16 mouse cellular contexts compared by ENCODE assay signal in genomic region chr9:31225808-31226207, GRCm38 (mm10). TPM values are rescaled to one million over a fixed set of nuclear protein-coding genes. Genes with fewer than 3 reads are reported as not detected.
DNase-seq lines count a peak whose midpoint lies in the region; ATAC-seq and TF ChIP-seq lines count a peak whose summit lies in the region.
"Had no signal": no experiment of that assay in that cellular context is flagged by ENCODE, and none has a peak within 500 bp of the region (broad histone marks: within the 10 kb centered on the region; RNA-seq: fewer than 3 reads in every experiment).

No protein-coding gene starts in this region.

- H3K27me3 ChIP-seq in liver, embryonic 13.5 days, result peaks cover 10% of the 10 kb centered on the region
- H3K27me3 ChIP-seq in liver, postnatal 0 days (ENCODE audit: insufficient read depth, low read length), result no peaks in the 10 kb centered on the region
- H3K27me3 ChIP-seq in heart, embryonic 15.5 days, result no peaks in the 10 kb centered on the region
- H3K27me3 ChIP-seq in kidney, adult 2 months (replicated peaks; ENCODE audit: control insufficient read depth, insufficient read depth, low read length), result no peaks in the 10 kb centered on the region
- H3K27me3 ChIP-seq: hindbrain, embryonic 13.5 days; Patski had no signal

- H3K4me1 ChIP-seq in liver, embryonic 13.5 days (replicated peaks), result peaks cover 37% of the 10 kb centered on the region
- no peaks in the 10 kb centered on the region for H3K4me1 ChIP-seq in liver, postnatal 0 days (ENCODE audit: insufficient read depth)
- H3K4me1 ChIP-seq in heart, embryonic 15.5 days (replicated peaks), result peaks cover 12% of the 10 kb centered on the region
- 0 out of 2 replicates have a peak, but pooled peaks cover 2% of the 10 kb centered on the region for H3K4me1 ChIP-seq in kidney, adult 2 months (ENCODE audit: control insufficient read depth, insufficient read depth, low read length)
- H3K4me1 ChIP-seq: hindbrain, embryonic 13.5 days had no signal

- no peak overlapping the region for H3K4me2 ChIP-seq in liver, embryonic 13.5 days
- no peak overlapping the region for H3K4me2 ChIP-seq in liver, postnatal 0 days (ENCODE audit: low read depth, low read length)
- H3K4me2 ChIP-seq in heart, embryonic 15.5 days, result no peak overlapping the region
- H3K4me2 ChIP-seq: hindbrain, embryonic 13.5 days had no signal

- WGBS in liver, embryonic 13.5 days (ENCODE audit: insufficient replicate concordance), result 79% methylated on average over 11 of the region's 11 CpGs
- 76% methylated on average over 11 of the region's 11 CpGs for WGBS in liver, postnatal 0 days (ENCODE audit: insufficient replicate concordance)
- WGBS in heart, embryonic 15.5 days, result 53% methylated on average over 11 of the region's 11 CpGs
- 82% methylated on average over 11 of the region's 11 CpGs for WGBS in kidney, adult 2 months

- H3K4me3 ChIP-seq in liver, embryonic 13.5 days (replicated peaks), result no peak overlapping the region
- H3K4me3 ChIP-seq in liver, postnatal 0 days (ENCODE audit: low read depth, low read length), result no peak overlapping the region
- no peak overlapping the region for H3K4me3 ChIP-seq in heart, embryonic 15.5 days
- no peak overlapping the region for H3K4me3 ChIP-seq in kidney, adult 2 months (ENCODE audit: insufficient read depth, low read depth, low read length)
- H3K4me3 ChIP-seq: hindbrain, embryonic 13.5 days had no signal

- TF ChIP-seq EP300 in liver, postnatal 0 days (IDR thresholded peaks at IDR 0.05; ENCODE audit: low read depth), result no peak

- ATAC-seq in liver, embryonic 13.5 days (ENCODE audit: low read depth), result no peak
- no peak for ATAC-seq in liver, postnatal 0 days
- 0 out of 2 replicates have a peak, but pooled peaks have one; percentile 53 for ATAC-seq in heart, embryonic 15.5 days (replicated peaks; ENCODE audit: insufficient number of reproducible peaks, insufficient read depth, low FRiP score, low read depth)
- ATAC-seq: midbrain, embryonic 16.5 days; Patski had no signal

- DNase-seq in gastrocnemius, adult 18-20 months (ENCODE audit: low spot score), result peak; percentile 75
- DNase-seq in gastrocnemius, postnatal 4 days (ENCODE audit: low spot score in 2 of 2), result no peak
- DNase-seq in liver, embryonic 13.5 days, result no peak
- no peak for DNase-seq in liver, postnatal 0 days
- peak; percentile 42 for DNase-seq in right cerebral cortex, postnatal 14 days
- DNase-seq in kidney, adult 2 months, result no peak
- no peak for DNase-seq in adrenal gland, postnatal 4 days (ENCODE audit: low spot score in 2 of 2)
- DNase-seq: adrenal gland, adult 8-10 months; cerebellum, adult 11 months; kidney, adult 8-10 months; lung, postnatal 36 days; thymus, postnatal 14 days had no signal

- no peak for TF ChIP-seq POLR2A in kidney, adult 2 months (IDR thresholded peaks at IDR 0.05; ENCODE audit: low read depth, low read length)

- H3K9me3 ChIP-seq in liver, embryonic 13.5 days (replicated peaks), result no peaks in the 10 kb centered on the region
- no peaks in the 10 kb centered on the region for H3K9me3 ChIP-seq in liver, postnatal 0 days (ENCODE audit: low read length)
- H3K9me3 ChIP-seq in heart, embryonic 15.5 days (replicated peaks), result no peaks in the 10 kb centered on the region
- H3K9me3 ChIP-seq: hindbrain, embryonic 13.5 days had no signal

- no peaks in the 10 kb centered on the region for H3K36me3 ChIP-seq in liver, embryonic 13.5 days
- no peaks in the 10 kb centered on the region for H3K36me3 ChIP-seq in liver, postnatal 0 days (replicated peaks; ENCODE audit: insufficient read depth, low read length)
- H3K36me3 ChIP-seq in heart, embryonic 15.5 days, result no peaks in the 10 kb centered on the region
- H3K36me3 ChIP-seq in kidney, adult 2 months (ENCODE audit: control insufficient read depth, insufficient read depth, low read length), result no peaks in the 10 kb centered on the region
- H3K36me3 ChIP-seq: hindbrain, embryonic 13.5 days had no signal

- H3K9ac ChIP-seq in liver, embryonic 13.5 days, result no peak overlapping the region
- no peak overlapping the region for H3K9ac ChIP-seq in liver, postnatal 0 days (replicated peaks)
- no peak overlapping the region for H3K9ac ChIP-seq in heart, embryonic 15.5 days
- H3K9ac ChIP-seq: hindbrain, embryonic 13.5 days had no signal

- peak overlapping the region; percentile 63 for H3K27ac ChIP-seq in liver, embryonic 13.5 days
- H3K27ac ChIP-seq in liver, postnatal 0 days (ENCODE audit: low read depth), result no peak overlapping the region
- H3K27ac ChIP-seq in heart, embryonic 15.5 days, result peak overlapping the region; percentile 44; the same call in 1 of the 2 replicates
- H3K27ac ChIP-seq in kidney, adult 2 months (ENCODE audit: insufficient read depth, low read depth, low read length), result no peak overlapping the region
- H3K27ac ChIP-seq: hindbrain, embryonic 13.5 days had no signal

- TF ChIP-seq CTCF in liver, postnatal 0 days (IDR thresholded peaks at IDR 0.05; ENCODE audit: low read depth), result no peak
- TF ChIP-seq CTCF in kidney, adult 2 months (conservative IDR thresholded peaks at IDR 0.05; ENCODE audit: insufficient read depth, insufficient read length, low read depth, low read length), result no peak

RNA-seq across cellular contexts. Expression of gene Aplp2, which starts 14.2 kb away (rescaled TPM):
- 100 to 1,000 TPM in 1 of 2 experiments, 10 to 100 TPM in 1; 99.7 to 123 TPM for total RNA-seq in gastrocnemius, adult 18-20 months (2021)
- total RNA-seq in gastrocnemius, postnatal 4 days (2021), result 100 to 1,000 TPM; 138 to 143 TPM
- polyA plus RNA-seq in liver, embryonic 13.5 days (2015; fragmentation: Nextera tagmentation; extraction: Ambion mirVana), result 164 and 196 TPM in 2 replicates
- 167 and 178 TPM in 2 replicates for polyA plus RNA-seq in liver, postnatal 0 days (2015; fragmentation: Nextera tagmentation; extraction: Ambion mirVana)
- polyA plus RNA-seq in heart, embryonic 15.5 days (2015; fragmentation: Nextera tagmentation; extraction: Ambion mirVana), result 327 and 380 TPM in 2 replicates
- 556 and 574 TPM in 2 replicates for polyA plus RNA-seq in kidney, adult 2 months (2012; rRNA removed)
- total RNA-seq in adrenal gland, postnatal 4 days (2021), result 100 to 1,000 TPM; 518 to 550 TPM

RNA-seq across cellular contexts. Expression of gene Prdm10, which starts 54.5 kb away (rescaled TPM):
- total RNA-seq in gastrocnemius, adult 18-20 months (2021), result 1 to 10 TPM; 3.7 to 4.1 TPM
- total RNA-seq in gastrocnemius, postnatal 4 days (2021), result 1 to 10 TPM; 6.5 to 6.9 TPM
- polyA plus RNA-seq in liver, embryonic 13.5 days (2015; fragmentation: Nextera tagmentation; extraction: Ambion mirVana), result 2.4 and 3.0 TPM in 2 replicates
- polyA plus RNA-seq in liver, postnatal 0 days (2015; fragmentation: Nextera tagmentation; extraction: Ambion mirVana), result 1.3 and 1.5 TPM in 2 replicates
- polyA plus RNA-seq in heart, embryonic 15.5 days (2015; fragmentation: Nextera tagmentation; extraction: Ambion mirVana), result 3.2 and 4.2 TPM in 2 replicates
- polyA plus RNA-seq in kidney, adult 2 months (2012; rRNA removed), result 4.1 and 4.9 TPM in 2 replicates
- total RNA-seq in adrenal gland, postnatal 4 days (2021), result 1 to 10 TPM; 9.0 to 9.3 TPM

Comparison
In these comparisons a context has a peak if more than half of its experiments do, and no peak if none do; other contexts are left out.
1. DNase-seq: peak in gastrocnemius, adult 18-20 months (single experiment) and right cerebral cortex, postnatal 14 days (single experiment); none in gastrocnemius, postnatal 4 days (0 of 2), liver, embryonic 13.5 days (single experiment), liver, postnatal 0 days (single experiment), kidney, adult 2 months (single experiment) and adrenal gland, postnatal 4 days (0 of 2).
2. H3K27ac ChIP-seq: peak in liver, embryonic 13.5 days (single experiment) and heart, embryonic 15.5 days (single experiment); none in liver, postnatal 0 days (single experiment) and kidney, adult 2 months (single experiment).